Mouse (Mus musculus) erythroblast, embryonic 14.5 days (primary cell): ENCODE data around the gene Atp2b2. TPM values are rescaled to one million over a fixed set of nuclear protein-coding genes. Genes with fewer than 3 reads are reported as not detected.

Source experiments
- H3K27me3 ChIP-seq: 2 replicates; pipeline ENCODE4 v1.6.1; 2012; ENCODE audit warnings: inconsistent platforms; ENCODE audit not compliant: control insufficient read depth
- H3K36me3 ChIP-seq: 2 replicates; pipeline ENCODE4 v1.6.1; 2012; ENCODE audit warnings: mild to moderate bottlenecking, inconsistent platforms; ENCODE audit not compliant: control insufficient read depth
- H3K4me1 ChIP-seq: 2 replicates; pipeline ENCODE4 v1.6.1; 2012; ENCODE audit warnings: inconsistent platforms; ENCODE audit not compliant: control insufficient read depth
- H3K4me3 ChIP-seq: replicated peaks from 2 replicates; pipeline ENCODE3; 2012; ENCODE audit warnings: moderate library complexity, mild to moderate bottlenecking, inconsistent platforms
- H3K9me3 ChIP-seq: 2 replicates; pipeline ENCODE4 v1.6.1; 2012; ENCODE audit warnings: low read length, inconsistent platforms, mixed read lengths; ENCODE audit not compliant: control insufficient read depth
- GATA1 ChIP-seq: IDR thresholded peaks from 2 replicates; pipeline ENCODE4 v1.6.1; 2012; ENCODE audit warnings: low read length, inconsistent platforms, mixed read lengths
- TAL1 ChIP-seq: IDR thresholded peaks from 3 replicates; pipeline ENCODE4 v1.6.1; 2012; ENCODE audit warnings: low read length, inconsistent platforms, mixed read lengths
- polyA plus RNA-seq: library from polyadenylated mRNA; stranded (reverse); fragments of >175 nt; gene quantifications from 2 replicates; pipeline ENCODE4 v1.2.3, GENCODE M21; 2012

The Atp2b2 gene
- polyA plus RNA-seq, 1 experiment: not detected

GRCm38 (mm10) chr6:114032822-114033221 is 9.6 kb downstream of the Atp2b2 start:
- H3K9me3 ChIP-seq: no peaks in the 10 kb centered on the region
- H3K4me1 ChIP-seq: no peaks in the 10 kb centered on the region
- TF ChIP-seq GATA1: no peak
- no peak for TF ChIP-seq TAL1
- H3K27me3 ChIP-seq: no peaks in the 10 kb centered on the region
- H3K36me3 ChIP-seq: no peaks in the 10 kb centered on the region
- H3K4me3 ChIP-seq: no peak overlapping the region

- H3K9me3 ChIP-seq: no peaks in the 10 kb centered on the region
- H3K4me3 ChIP-seq: no peak overlapping the region
- no peaks in the 10 kb centered on the region for H3K4me1 ChIP-seq
- H3K36me3 ChIP-seq: no peaks in the 10 kb centered on the region
- TF ChIP-seq TAL1 (no peak), GATA1 (no peak)
- H3K27me3 ChIP-seq: no peaks in the 10 kb centered on the region
Observed at GRCm38 (mm10) chr6:114023794-114024193, 18.6 kb downstream of the Atp2b2 start.

- TF ChIP-seq GATA1 (no peak), TAL1 (no peak)
- H3K4me1 ChIP-seq: no peaks in the 10 kb centered on the region
- H3K36me3 ChIP-seq: no peaks in the 10 kb centered on the region
- H3K4me3 ChIP-seq: no peak overlapping the region
- H3K9me3 ChIP-seq: no peaks in the 10 kb centered on the region
- no peaks in the 10 kb centered on the region for H3K27me3 ChIP-seq
Observed at GRCm38 (mm10) chr6:114022104-114022503, 20.3 kb downstream of the Atp2b2 start.

- Histone ChIP-seq H3K4me3 (no peak overlapping the region), H3K4me1 (no peaks in the 10 kb centered on the region), H3K9me3 (no peaks in the 10 kb centered on the region), H3K27me3 (no peaks in the 10 kb centered on the region), H3K36me3 (no peaks in the 10 kb centered on the region)
- TF ChIP-seq GATA1: no peak
Observed at GRCm38 (mm10) chr6:114013801-114014200, 28.6 kb downstream of the Atp2b2 start.

GRCm38 (mm10) chr6:114012834-114013233 is 29.6 kb downstream of the Atp2b2 start:
- Histone ChIP-seq H3K36me3 (no peaks in the 10 kb centered on the region), H3K9me3 (no peaks in the 10 kb centered on the region)

GRCm38 (mm10) chr6:114011976-114012375 is 30.4 kb downstream of the Atp2b2 start:
- H3K9me3 ChIP-seq: no peaks in the 10 kb centered on the region
- H3K27me3 ChIP-seq: peaks cover 3% of the 10 kb centered on the region; the same call in 1 of the 2 replicates
- no peaks in the 10 kb centered on the region for H3K4me1 ChIP-seq
- H3K36me3 ChIP-seq: no peaks in the 10 kb centered on the region
- no peak overlapping the region for H3K4me3 ChIP-seq
- TF ChIP-seq GATA1 (no peak), TAL1 (no peak)

More at GRCm38 (mm10) chr6:114012834-114013233, 29.6 kb downstream of the Atp2b2 start:
- H3K4me3 ChIP-seq: no peak overlapping the region
- H3K27me3 ChIP-seq: peaks cover 3% of the 10 kb centered on the region; the same call in 1 of the 2 replicates
- no peaks in the 10 kb centered on the region for H3K4me1 ChIP-seq
- TF ChIP-seq GATA1: no peak

- peaks cover 11% of the 10 kb centered on the region; the same call in 1 of the 2 replicates for H3K27me3 ChIP-seq
- no peaks in the 10 kb centered on the region for H3K36me3 ChIP-seq
- H3K4me1 ChIP-seq: no peaks in the 10 kb centered on the region
- no peak for TF ChIP-seq GATA1
- no peak for TF ChIP-seq TAL1
- no peak overlapping the region for H3K4me3 ChIP-seq
- H3K9me3 ChIP-seq: peaks cover 2% of the 10 kb centered on the region; the same call in 1 of the 2 replicates
Observed at GRCm38 (mm10) chr6:114003796-114004195, 38.6 kb downstream of the Atp2b2 start.

- no peaks in the 10 kb centered on the region for H3K36me3 ChIP-seq
- H3K4me1 ChIP-seq: no peaks in the 10 kb centered on the region
- no peak overlapping the region for H3K4me3 ChIP-seq
- H3K27me3 ChIP-seq: peaks cover 3% of the 10 kb centered on the region; the same call in 1 of the 2 replicates
- TF ChIP-seq TAL1 (no peak), GATA1 (no peak)
- H3K9me3 ChIP-seq: peaks cover 2% of the 10 kb centered on the region; the same call in 1 of the 2 replicates
Observed at GRCm38 (mm10) chr6:114000928-114001327, 41.5 kb downstream of the Atp2b2 start.

- Histone ChIP-seq H3K27me3 (peaks cover under 1% of the 10 kb centered on the region; the same call in 1 of the 2 replicates), H3K4me1 (no peaks in the 10 kb centered on the region), H3K4me3 (no peak overlapping the region), H3K36me3 (no peaks in the 10 kb centered on the region), H3K9me3 (peaks cover 2% of the 10 kb centered on the region; the same call in 1 of the 2 replicates)
- TF ChIP-seq GATA1: no peak
- no peak for TF ChIP-seq TAL1
Observed at GRCm38 (mm10) chr6:114000304-114000703, 42.1 kb downstream of the Atp2b2 start.

- Histone ChIP-seq H3K4me3 (no peak overlapping the region), H3K4me1 (no peaks in the 10 kb centered on the region), H3K27me3 (no peaks in the 10 kb centered on the region; the same call in 1 of the 2 replicates), H3K9me3 (no peaks in the 10 kb centered on the region), H3K36me3 (no peaks in the 10 kb centered on the region)
- TF ChIP-seq TAL1: no peak
- no peak for TF ChIP-seq GATA1
Observed at GRCm38 (mm10) chr6:113998413-113998812, 44.0 kb downstream of the Atp2b2 start.
